Mouse (Mus musculus) midbrain, embryonic 11.5 days (tissue): ENCODE measurements around the gene Igfbp2. TPM values are rescaled to one million over a fixed set of nuclear protein-coding genes. Genes with fewer than 3 reads are reported as not detected.
A peak's percentile ranks its signal among the peaks of the same experiment; 100 is the strongest.

ENCODE experiments used
- ATAC-seq: fragments of 200-750 bp; cut with Nextera tagmentation; 2 replicates; pipeline ENCODE4 v1.8.0; 2017; ENCODE audit warnings: moderate TSS enrichment, moderate library complexity; ENCODE audit not compliant: low FRiP score
- DNase-seq: peaks from one replicate; pipeline ENCODE4 v3.0.0; 2015; ENCODE audit warnings: low spot score; ENCODE audit errors: missing footprints
- H3K27ac ChIP-seq: fragments of 300-500 bp; sonication (generic); 2 replicates; pipeline ENCODE4 v1.5.1; 2014; ENCODE audit warnings: low read depth, low read length
- H3K27me3 ChIP-seq: fragments of 300-500 bp; sonication (generic); 2 replicates; pipeline ENCODE4 v1.6.1; 2014; ENCODE audit warnings: mild to moderate bottlenecking, low read length, moderate library complexity, mixed read lengths; ENCODE audit not compliant: control insufficient read depth, insufficient read depth
- H3K36me3 ChIP-seq: fragments of 300-500 bp; sonication (generic); 2 replicates; pipeline ENCODE4 v1.6.1; 2014; ENCODE audit warnings: mild to moderate bottlenecking, low read length, moderate library complexity, mixed read lengths; ENCODE audit not compliant: control insufficient read depth, insufficient read depth
- H3K4me1 ChIP-seq: fragments of 300-500 bp; sonication (generic); 2 replicates; pipeline ENCODE4 v1.6.1; 2014; ENCODE audit warnings: low read length; ENCODE audit not compliant: control insufficient read depth, insufficient read depth
- H3K4me2 ChIP-seq: fragments of 300-500 bp; sonication (generic); 2 replicates; pipeline ENCODE4 v1.6.1; 2014; ENCODE audit warnings: mild to moderate bottlenecking, moderate library complexity
- H3K4me3 ChIP-seq: fragments of 300-500 bp; sonication (generic); 2 replicates; pipeline ENCODE4 v1.5.1; 2014; ENCODE audit warnings: low read depth, low read length
- H3K9ac ChIP-seq: fragments of 300-500 bp; sonication (generic); 2 replicates; pipeline ENCODE4 v1.6.1; 2014; ENCODE audit warnings: low read length
- H3K9me3 ChIP-seq: fragments of 300-500 bp; sonication (generic); 2 replicates; pipeline ENCODE4 v1.6.1; 2016; ENCODE audit warnings: low read length; ENCODE audit not compliant: control insufficient read depth
- WGBS: fragments of 180-500 bp; shearing (Covaris S2); extraction: QIAGEN DNeasy Blood & Tissue Kit; methylation state at CpG from one replicate; pipeline ENCODE4 v1.1.7; 2014; 5-methylcytosine and 5-hydroxymethylcytosine counted together
- polyA plus RNA-seq: library from polyadenylated mRNA; unstranded; fragments of >200 nt; fragmentation: Nextera tagmentation; extraction: Ambion mirVana; gene quantifications from 2 replicates; pipeline ENCODE4 v1.2.1, GENCODE M21; 2014

Gene Igfbp2
- polyA plus RNA-seq, result 468 and 548 TPM in 2 replicates

GRCm38 (mm10) chr1:72823751-72824706 is at the start of gene Igfbp2:
Gene Igfbp2 (plus strand): TSS chr1:72824503.
- peak within 1 kb of the TSS; percentile 90 for H3K4me2 ChIP-seq
- peaks cover 23% of the 10 kb centered on the region for H3K4me1 ChIP-seq
- ATAC-seq (peak; percentile 74), DNase-seq (peak; percentile 97)
- no peaks in the 10 kb centered on the region for H3K9me3 ChIP-seq
- peak within 1 kb of the TSS; percentile 86 for H3K27ac ChIP-seq
- no peaks in the 10 kb centered on the region for H3K27me3 ChIP-seq
- no peaks in the 10 kb centered on the region for H3K36me3 ChIP-seq
- under 1% methylated on average over 34 of the region's 58 CpGs for WGBS
- peak within 1 kb of the TSS; percentile 94 for H3K9ac ChIP-seq
- H3K4me3 ChIP-seq, result peak within 1 kb of the TSS; percentile 69

GRCm38 (mm10) chr1:72778789-72779188 is 45.5 kb upstream of the Igfbp2 start:
- no peak overlapping the region for H3K9ac ChIP-seq
- no peak overlapping the region for H3K27ac ChIP-seq
- H3K4me1 ChIP-seq, result peaks cover 20% of the 10 kb centered on the region
- no peak overlapping the region for H3K4me2 ChIP-seq
- H3K9me3 ChIP-seq, result no peaks in the 10 kb centered on the region
- no peaks in the 10 kb centered on the region for H3K36me3 ChIP-seq
- ATAC-seq (no peak), DNase-seq (no peak)
- no peak overlapping the region for H3K4me3 ChIP-seq
- 32% methylated on average over 6 of the region's 6 CpGs for WGBS
- no peaks in the 10 kb centered on the region for H3K27me3 ChIP-seq

GRCm38 (mm10) chr1:72780720-72781119 is 43.6 kb upstream of the Igfbp2 start:
- DNase-seq, result peak; percentile 90
- Histone ChIP-seq H3K36me3 (no peaks in the 10 kb centered on the region), H3K4me2 (no peak overlapping the region), H3K4me3 (no peak overlapping the region), H3K27ac (no peak overlapping the region; the same call in 1 of the 2 replicates), H3K9ac (no peak overlapping the region), H3K27me3 (no peaks in the 10 kb centered on the region), H3K9me3 (no peaks in the 10 kb centered on the region), H3K4me1 (peaks cover 20% of the 10 kb centered on the region)
- 18% methylated on average over 7 of the region's 7 CpGs for WGBS
- peak; percentile 72 for ATAC-seq

- H3K27ac ChIP-seq, result no peak overlapping the region
- WGBS, result 84% methylated on average over 2 of the region's 2 CpGs
- no peak for DNase-seq
Measured at GRCm38 (mm10) chr1:72783341-72783740, 41.0 kb upstream of the Igfbp2 start.

GRCm38 (mm10) chr1:72784018-72784417 is 40.3 kb upstream of the Igfbp2 start:
- Histone ChIP-seq H3K4me2 (no peak overlapping the region), H3K4me3 (no peak overlapping the region), H3K27me3 (no peaks in the 10 kb centered on the region), H3K27ac (no peak overlapping the region), H3K36me3 (no peaks in the 10 kb centered on the region), H3K9ac (no peak overlapping the region), H3K4me1 (peaks cover 20% of the 10 kb centered on the region), H3K9me3 (no peaks in the 10 kb centered on the region)
- DNase-seq (no peak), ATAC-seq (no peak)
- 20% methylated on average over 7 of the region's 7 CpGs for WGBS

More at GRCm38 (mm10) chr1:72783341-72783740, 41.0 kb upstream of the Igfbp2 start:
- H3K4me1 ChIP-seq, result peaks cover 20% of the 10 kb centered on the region
- no peak overlapping the region for H3K4me3 ChIP-seq
- no peaks in the 10 kb centered on the region for H3K9me3 ChIP-seq
- no peak overlapping the region; the same call in 1 of the 2 replicates for H3K9ac ChIP-seq
- no peak for ATAC-seq
- H3K36me3 ChIP-seq, result no peaks in the 10 kb centered on the region
- no peak overlapping the region for H3K4me2 ChIP-seq
- no peaks in the 10 kb centered on the region for H3K27me3 ChIP-seq

GRCm38 (mm10) chr1:72790670-72791069 is 33.6 kb upstream of the Igfbp2 start:
- no peaks in the 10 kb centered on the region for H3K9me3 ChIP-seq
- H3K4me1 ChIP-seq, result no peaks in the 10 kb centered on the region
- DNase-seq (no peak), ATAC-seq (no peak)
- 45% methylated on average over 3 of the region's 3 CpGs for WGBS
- H3K9ac ChIP-seq, result no peak overlapping the region
- no peaks in the 10 kb centered on the region for H3K36me3 ChIP-seq
- no peak overlapping the region for H3K27ac ChIP-seq
- no peaks in the 10 kb centered on the region for H3K27me3 ChIP-seq
- H3K4me3 ChIP-seq, result no peak overlapping the region
- H3K4me2 ChIP-seq, result no peak overlapping the region

- Histone ChIP-seq H3K9ac (no peak overlapping the region), H3K27ac (no peak overlapping the region), H3K4me2 (no peak overlapping the region), H3K27me3 (no peaks in the 10 kb centered on the region), H3K4me1 (no peaks in the 10 kb centered on the region), H3K9me3 (no peaks in the 10 kb centered on the region), H3K4me3 (no peak overlapping the region), H3K36me3 (no peaks in the 10 kb centered on the region)
- no peak for ATAC-seq
- no peak for DNase-seq
Measured at GRCm38 (mm10) chr1:72791743-72792142, 32.6 kb upstream of the Igfbp2 start.

- Histone ChIP-seq H3K4me1 (no peaks in the 10 kb centered on the region), H3K27ac (no peak overlapping the region), H3K27me3 (no peaks in the 10 kb centered on the region), H3K9ac (no peak overlapping the region), H3K9me3 (no peaks in the 10 kb centered on the region), H3K4me3 (no peak overlapping the region), H3K4me2 (no peak overlapping the region), H3K36me3 (no peaks in the 10 kb centered on the region)
- DNase-seq (no peak), ATAC-seq (no peak)
- WGBS, result 10% methylated on average over 1 of the region's 1 CpGs
Measured at GRCm38 (mm10) chr1:72792262-72792661, 32.0 kb upstream of the Igfbp2 start.

GRCm38 (mm10) chr1:72793230-72793629 is 31.1 kb upstream of the Igfbp2 start:
- DNase-seq (no peak), ATAC-seq (no peak)
- Histone ChIP-seq H3K9ac (no peak overlapping the region), H3K27ac (no peak overlapping the region), H3K4me2 (no peak overlapping the region), H3K4me1 (no peaks in the 10 kb centered on the region), H3K9me3 (no peaks in the 10 kb centered on the region), H3K4me3 (no peak overlapping the region), H3K27me3 (no peaks in the 10 kb centered on the region), H3K36me3 (no peaks in the 10 kb centered on the region)
